Mouse (Mus musculus): ENCODE measurements at regions not wholly inside any gene's neighbourhood (a gene's known extent, or its start where the extent isn't known, plus 50 kb on each side); places are given as distances from the start of the nearest gene placed in this dataset.

DNA sequence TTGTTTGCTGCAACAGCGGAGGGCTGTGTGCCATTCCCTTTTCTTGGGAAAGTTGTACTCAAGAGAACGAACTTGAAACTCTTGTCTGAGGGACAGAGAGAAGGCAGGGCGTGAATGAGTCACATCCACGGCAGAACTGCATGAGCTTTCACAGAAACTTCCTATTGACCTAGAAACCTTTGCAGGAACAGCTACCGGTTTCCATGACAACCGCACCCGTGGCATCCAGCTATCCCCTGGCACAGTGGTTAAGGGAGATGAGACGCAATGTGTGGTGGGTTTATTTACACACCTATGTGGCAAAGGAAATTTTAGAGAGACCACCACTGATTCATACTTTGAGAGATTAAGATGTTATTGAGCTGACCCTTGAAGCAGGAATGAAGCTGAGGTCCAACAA is 163.5 kb upstream of the Onecut1 start:
- no peak for TF ChIP-seq CTCF (IDR thresholded peaks at IDR 0.05; ENCODE audit: insufficient read depth, low read depth, low read length)
- TF ChIP-seq POLR2A (IDR thresholded peaks at IDR 0.05; ENCODE audit: insufficient read depth, low read depth, low read length), result no peak

DNA sequence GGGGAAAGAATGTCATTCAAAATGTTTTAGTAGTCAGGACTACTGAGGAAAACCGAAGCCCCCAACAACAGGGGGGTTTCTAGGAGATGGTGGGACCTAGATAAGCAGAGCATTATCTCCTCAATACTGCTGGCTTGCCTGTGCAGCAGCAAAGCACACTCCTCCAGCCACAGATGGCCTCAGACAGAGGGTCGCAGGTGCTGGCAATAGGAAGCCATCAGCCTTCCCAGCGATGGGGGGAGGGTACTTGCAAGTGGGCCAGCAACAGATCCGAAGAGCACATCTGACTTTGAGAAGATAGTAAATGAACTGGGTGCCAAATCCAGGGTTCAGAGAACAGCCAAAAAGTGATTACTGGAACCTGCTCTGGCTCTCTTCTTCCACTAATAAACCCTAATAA is 156.0 kb upstream of the Onecut1 start:
- Histone ChIP-seq H3K4me3 (ENCODE audit: insufficient read depth, low read depth, low read length) (no peak overlapping the region), H3K4me1 (ENCODE audit: control insufficient read depth, insufficient read depth, low read length) (no peaks in the 10 kb centered on the region), H3K27ac (ENCODE audit: insufficient read depth, low read depth, low read length) (no peak overlapping the region)
- no peak for TF ChIP-seq CTCF (IDR thresholded peaks at IDR 0.05; ENCODE audit: insufficient read depth, low read depth, low read length)
- no peak for TF ChIP-seq POLR2A (IDR thresholded peaks at IDR 0.05; ENCODE audit: insufficient read depth, low read depth, low read length)
- WGBS, result 55% methylated on average over 4 of the region's 4 CpGs

More for the DNA sequence above, 163.5 kb upstream of the Onecut1 start:
- H3K4me1 ChIP-seq (ENCODE audit: control insufficient read depth, insufficient read depth, low read length), result peaks cover 5% of the 10 kb centered on the region; the same call in 1 of the 2 replicates
- H3K27ac ChIP-seq (ENCODE audit: insufficient read depth, low read depth, low read length), result no peak overlapping the region
- 52% methylated on average over 8 of the region's 8 CpGs for WGBS
- H3K4me3 ChIP-seq (ENCODE audit: insufficient read depth, low read depth, low read length), result no peak overlapping the region

DNA sequence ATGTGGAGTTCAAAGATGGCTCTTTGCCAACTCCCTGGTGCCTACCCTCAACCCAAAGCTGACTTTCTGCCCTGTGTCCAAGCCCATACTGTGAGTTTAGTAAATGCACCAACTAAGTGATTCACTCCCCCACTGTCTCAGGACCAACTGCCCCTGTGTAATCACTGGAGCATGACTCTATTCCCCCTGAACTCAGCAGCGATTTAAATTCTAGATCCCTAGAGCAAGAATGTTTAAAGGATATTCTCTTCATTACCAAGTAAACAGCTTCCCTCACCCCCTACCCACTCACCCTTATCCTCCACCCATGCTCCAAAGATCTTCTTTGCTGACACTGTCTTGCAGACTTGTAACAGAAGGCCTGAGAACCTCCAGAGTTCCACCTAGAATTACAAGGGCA is 154.1 kb upstream of the Onecut1 start:
- 47% methylated on average over 1 of the region's 1 CpGs for WGBS

DNA sequence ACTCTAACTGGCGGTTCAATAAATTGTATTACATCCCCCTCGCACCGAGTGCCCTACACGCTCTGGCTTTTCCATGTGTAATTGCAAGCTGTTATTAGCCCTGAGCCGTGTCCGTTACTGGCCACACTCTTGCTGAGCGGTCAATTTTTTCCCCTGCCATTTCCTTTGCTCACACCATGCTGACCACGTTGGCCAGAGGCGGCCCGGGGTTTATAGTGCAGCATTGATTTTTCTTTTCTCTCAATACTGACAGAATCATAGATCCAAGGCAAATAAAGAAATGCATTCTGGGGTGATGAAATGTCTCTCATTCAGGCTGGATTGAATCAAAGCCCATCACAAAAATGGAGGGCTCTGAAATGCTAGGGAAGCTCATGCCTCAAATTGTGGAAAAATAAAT is 150.0 kb upstream of the Onecut1 start:
- 92% methylated on average over 10 of the region's 10 CpGs for WGBS
- no peak overlapping the region for H3K27ac ChIP-seq (ENCODE audit: insufficient read depth, low read depth, low read length)
- H3K4me1 ChIP-seq (ENCODE audit: control insufficient read depth, insufficient read depth, low read length), result no peaks in the 10 kb centered on the region
- TF ChIP-seq POLR2A (IDR thresholded peaks at IDR 0.05; ENCODE audit: insufficient read depth, low read depth, low read length), result no peak
- TF ChIP-seq CTCF (IDR thresholded peaks at IDR 0.05; ENCODE audit: insufficient read depth, low read depth, low read length), result no peak
- no peak overlapping the region for H3K4me3 ChIP-seq (ENCODE audit: insufficient read depth, low read depth, low read length)

More for the DNA sequence above, 154.1 kb upstream of the Onecut1 start:
- no peak for TF ChIP-seq POLR2A (IDR thresholded peaks at IDR 0.05; ENCODE audit: insufficient read depth, low read depth, low read length)
- Histone ChIP-seq H3K4me1 (ENCODE audit: control insufficient read depth, insufficient read depth, low read length) (no peaks in the 10 kb centered on the region), H3K4me3 (ENCODE audit: insufficient read depth, low read depth, low read length) (no peak overlapping the region), H3K27ac (ENCODE audit: insufficient read depth, low read depth, low read length) (no peak overlapping the region)

DNA sequence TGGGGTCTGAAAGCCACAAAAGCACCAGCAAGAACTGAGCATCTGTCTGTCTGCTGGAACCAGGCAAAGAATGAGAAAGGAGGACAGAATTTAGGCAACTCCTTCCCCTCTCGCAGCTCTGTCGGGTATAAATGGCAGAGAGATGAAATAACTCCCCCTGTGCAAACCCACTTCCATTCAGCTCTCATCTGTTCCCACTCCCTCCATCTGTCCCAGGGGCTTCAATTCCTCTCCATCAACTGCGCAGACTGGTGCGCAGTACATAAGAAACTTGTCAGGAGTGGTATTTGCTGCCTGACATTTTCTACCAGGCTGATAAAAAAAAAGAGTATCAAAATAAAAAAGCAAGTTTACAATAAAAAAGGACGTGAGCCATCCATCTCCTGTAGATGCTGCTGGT is 129.3 kb upstream of the Onecut1 start:
- H3K27ac ChIP-seq (ENCODE audit: insufficient read depth, low read depth, low read length), result no peak overlapping the region
- H3K4me1 ChIP-seq (ENCODE audit: control insufficient read depth, insufficient read depth, low read length), result no peaks in the 10 kb centered on the region
- no peak overlapping the region for H3K4me3 ChIP-seq (ENCODE audit: insufficient read depth, low read depth, low read length)
- 89% methylated on average over 5 of the region's 5 CpGs for WGBS
- TF ChIP-seq POLR2A (IDR thresholded peaks at IDR 0.05; ENCODE audit: insufficient read depth, low read depth, low read length) (no peak), CTCF (IDR thresholded peaks at IDR 0.05; ENCODE audit: insufficient read depth, low read depth, low read length) (no peak)

DNA sequence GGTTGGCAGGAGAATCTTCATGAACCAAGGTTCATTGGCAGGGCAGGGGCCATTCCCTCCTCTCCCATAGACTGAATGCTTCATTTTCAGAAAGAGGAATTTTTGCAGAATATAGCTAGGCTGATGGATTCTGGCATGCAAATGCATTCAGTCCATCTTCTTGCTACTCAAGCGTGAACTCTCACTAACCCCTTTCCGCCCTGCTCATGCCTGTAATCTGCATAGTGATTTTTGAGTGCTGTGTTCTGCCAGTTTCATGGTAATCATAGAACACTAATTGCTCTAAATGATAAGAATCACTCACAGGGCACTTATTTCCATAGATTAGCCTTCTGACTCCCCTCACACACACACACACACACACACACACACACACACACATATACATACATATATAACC is 119.8 kb upstream of the Onecut1 start:
- Histone ChIP-seq H3K27ac (ENCODE audit: insufficient read depth, low read depth, low read length) (no peak overlapping the region), H3K4me1 (ENCODE audit: control insufficient read depth, insufficient read depth, low read length) (no peaks in the 10 kb centered on the region), H3K4me3 (ENCODE audit: insufficient read depth, low read depth, low read length) (no peak overlapping the region)
- 78% methylated on average over 2 of the region's 2 CpGs for WGBS
- no peak for TF ChIP-seq CTCF (IDR thresholded peaks at IDR 0.05; ENCODE audit: insufficient read depth, low read depth, low read length)
- TF ChIP-seq POLR2A (IDR thresholded peaks at IDR 0.05; ENCODE audit: insufficient read depth, low read depth, low read length), result no peak

DNA sequence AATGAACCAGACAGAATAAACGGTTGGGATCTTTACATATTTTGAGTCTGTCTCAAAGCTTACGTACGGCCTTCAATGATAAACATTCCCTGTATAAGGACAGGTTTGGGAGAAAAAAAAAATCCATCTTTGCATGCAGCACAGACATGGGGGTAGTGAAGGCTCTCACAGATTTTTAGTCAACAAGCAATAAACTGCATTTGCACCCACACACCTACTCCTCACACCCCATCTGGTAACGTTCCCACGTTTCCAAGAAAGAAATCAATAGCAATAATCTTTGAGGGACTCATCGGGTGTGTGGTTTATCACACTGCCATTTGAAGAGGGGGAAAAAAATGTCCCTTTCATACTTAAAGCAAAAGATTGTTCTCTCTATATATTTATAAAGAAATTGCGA is 113.8 kb upstream of the Onecut1 start:
- WGBS, result 87% methylated on average over 7 of the region's 7 CpGs
- Histone ChIP-seq H3K27ac (ENCODE audit: insufficient read depth, low read depth, low read length) (no peak overlapping the region), H3K4me3 (ENCODE audit: insufficient read depth, low read depth, low read length) (no peak overlapping the region), H3K4me1 (ENCODE audit: control insufficient read depth, insufficient read depth, low read length) (no peaks in the 10 kb centered on the region)
- TF ChIP-seq CTCF (IDR thresholded peaks at IDR 0.05; ENCODE audit: insufficient read depth, low read depth, low read length) (no peak), POLR2A (IDR thresholded peaks at IDR 0.05; ENCODE audit: insufficient read depth, low read depth, low read length) (no peak)

DNA sequence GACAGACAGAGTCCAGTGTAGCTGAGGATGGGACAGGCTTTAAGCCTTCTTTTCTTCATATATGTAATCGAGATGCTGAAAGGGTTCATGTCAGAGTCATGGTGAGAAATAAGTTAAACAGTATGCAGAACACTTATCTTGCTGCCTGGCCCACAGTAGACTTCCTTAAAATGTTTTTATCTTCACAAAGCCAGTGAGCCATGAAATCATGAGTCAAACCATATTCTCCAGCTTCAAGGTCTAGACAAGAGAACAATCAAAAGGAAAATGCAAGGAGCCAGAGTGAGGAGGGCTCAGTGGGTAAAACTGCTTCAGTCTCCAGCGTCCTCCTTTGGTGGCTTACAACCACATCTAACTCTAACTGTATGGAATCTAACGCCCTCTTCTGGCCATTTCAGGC is 103.7 kb upstream of the Onecut1 start:
- no peak overlapping the region for H3K27ac ChIP-seq (ENCODE audit: insufficient read depth, low read depth, low read length)
- TF ChIP-seq POLR2A (IDR thresholded peaks at IDR 0.05; ENCODE audit: insufficient read depth, low read depth, low read length) (no peak), CTCF (IDR thresholded peaks at IDR 0.05; ENCODE audit: insufficient read depth, low read depth, low read length) (no peak)
- WGBS, result 79% methylated on average over 3 of the region's 3 CpGs
- no peak overlapping the region for H3K4me3 ChIP-seq (ENCODE audit: insufficient read depth, low read depth, low read length)
- no peaks in the 10 kb centered on the region for H3K4me1 ChIP-seq (ENCODE audit: control insufficient read depth, insufficient read depth, low read length)

DNA sequence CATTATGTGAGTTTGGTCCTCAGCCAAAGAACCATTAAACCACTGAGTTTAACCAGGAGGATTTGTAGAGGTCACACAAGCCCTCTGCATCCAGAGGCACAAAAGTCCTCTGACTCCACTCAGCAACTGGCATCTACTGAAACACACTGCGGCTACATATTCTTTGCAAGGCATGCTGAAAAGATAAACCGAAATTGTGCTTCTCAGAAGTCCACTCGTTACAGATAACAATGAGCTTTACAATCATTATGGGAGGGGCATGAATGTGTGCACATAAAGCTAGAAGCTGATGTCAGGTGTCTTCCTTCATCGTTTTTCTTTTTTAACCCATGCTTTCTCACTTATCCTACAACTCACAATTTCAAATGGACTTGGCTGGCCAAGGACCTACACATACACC is 102.8 kb upstream of the Onecut1 start:
- TF ChIP-seq POLR2A (IDR thresholded peaks at IDR 0.05; ENCODE audit: insufficient read depth, low read depth, low read length) (no peak), CTCF (IDR thresholded peaks at IDR 0.05; ENCODE audit: insufficient read depth, low read depth, low read length) (no peak)
- no peaks in the 10 kb centered on the region for H3K4me1 ChIP-seq (ENCODE audit: control insufficient read depth, insufficient read depth, low read length)
- no peak overlapping the region for H3K27ac ChIP-seq (ENCODE audit: insufficient read depth, low read depth, low read length)
- no peak overlapping the region for H3K4me3 ChIP-seq (ENCODE audit: insufficient read depth, low read depth, low read length)
- 92% methylated on average over 4 of the region's 4 CpGs for WGBS

DNA sequence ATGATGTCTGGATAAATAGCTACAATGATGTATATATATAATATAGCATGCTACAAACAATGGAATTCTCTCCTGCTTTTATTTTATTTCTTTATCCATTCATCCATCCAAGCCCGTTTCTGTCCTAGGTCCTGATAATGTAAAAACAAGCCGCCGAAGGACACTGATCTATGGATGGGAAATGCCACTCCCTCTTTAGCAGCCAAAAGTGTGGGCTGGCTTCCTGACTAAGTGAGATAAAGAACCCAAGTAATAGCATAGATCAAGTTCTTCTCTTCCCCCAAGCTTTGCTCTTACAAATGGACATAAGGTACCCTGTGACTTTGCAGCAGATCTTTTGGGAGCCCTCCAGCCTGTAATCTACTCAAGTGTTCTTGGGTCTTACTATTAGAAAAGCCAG is 81.3 kb upstream of the Onecut1 start:
- no peak for TF ChIP-seq CTCF (IDR thresholded peaks at IDR 0.05; ENCODE audit: insufficient read depth, low read depth, low read length)
- no peak for TF ChIP-seq POLR2A (IDR thresholded peaks at IDR 0.05; ENCODE audit: insufficient read depth, low read depth, low read length)
- WGBS, result 93% methylated on average over 3 of the region's 3 CpGs

More for the DNA sequence above, 81.3 kb upstream of the Onecut1 start:
- H3K4me1 ChIP-seq (ENCODE audit: control insufficient read depth, insufficient read depth, low read length), result no peaks in the 10 kb centered on the region
- no peak overlapping the region for H3K27ac ChIP-seq (ENCODE audit: insufficient read depth, low read depth, low read length)
- H3K4me3 ChIP-seq (ENCODE audit: insufficient read depth, low read depth, low read length), result no peak overlapping the region
